Mouse (Mus musculus): ENCODE results near the gene Sbk1.

- TF ChIP-seq CTCF (IDR thresholded peaks at IDR 0.05; ENCODE audit: low read depth) (no peak), EP300 (IDR thresholded peaks at IDR 0.05; ENCODE audit: low read depth) (no peak)
Observed at GRCm38 (mm10) chr7:126232345-126233071, 39.9 kb upstream of the Sbk1 start.
